ENCODE assay signal across 17 mouse cellular contexts in the genomic region with DNA sequence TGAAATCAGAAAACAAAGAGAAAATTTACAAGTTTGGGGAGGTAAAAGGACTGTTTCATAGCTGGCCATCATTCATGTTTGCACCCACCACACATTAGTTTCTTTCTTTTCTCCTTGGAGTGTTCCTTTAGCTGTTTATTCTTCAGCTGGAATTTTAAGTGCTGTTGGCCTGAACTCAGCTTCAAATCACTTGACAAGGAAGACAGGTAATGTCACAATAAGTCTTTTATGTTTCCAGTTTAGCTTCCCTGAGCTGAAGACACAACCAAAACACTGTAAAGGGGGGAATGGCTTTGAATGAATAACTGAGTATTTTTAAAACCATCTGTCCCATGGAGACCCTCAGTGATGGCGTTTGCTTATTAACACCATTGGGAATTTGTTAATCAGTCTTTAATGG. TPM values are rescaled to one million over a fixed set of nuclear protein-coding genes. Genes with fewer than 3 reads are reported as not detected.
"Had no signal": no experiment of that assay in that cellular context is flagged by ENCODE, and none has a peak within 500 bp of the region (broad histone marks: within the 10 kb centered on the region; RNA-seq: fewer than 3 reads in every experiment).

No protein-coding gene starts in this region.

- H3K9ac ChIP-seq: neural tube, embryonic 13.5 days; neural tube, embryonic 15.5 days; stomach, embryonic 15.5 days had no signal

- H3K9me3 ChIP-seq: neural tube, embryonic 13.5 days; neural tube, embryonic 15.5 days; stomach, embryonic 15.5 days had no signal

- H3K4me1 ChIP-seq: neural tube, embryonic 13.5 days; neural tube, embryonic 15.5 days; stomach, embryonic 15.5 days had no signal

- H3K4me3 ChIP-seq: neural tube, embryonic 13.5 days; neural tube, embryonic 15.5 days; stomach, embryonic 15.5 days had no signal

- H3K27ac ChIP-seq: neural tube, embryonic 13.5 days; neural tube, embryonic 15.5 days; stomach, embryonic 15.5 days; stomach, postnatal 0 days had no signal

- H3K36me3 ChIP-seq: neural tube, embryonic 13.5 days; neural tube, embryonic 15.5 days; stomach, embryonic 15.5 days had no signal

- DNase-seq: retina, postnatal 1 day; right cerebral cortex, adult 18-20 months; right cerebral cortex, postnatal 14 days; right cerebral cortex, postnatal 25 days; right cerebral cortex, postnatal 4 days; spleen, adult 18-20 months; thymus, adult 18-20 months; thymus, adult 2 months; thymus, postnatal 14 days; thymus, postnatal 25 days; thymus, postnatal 36 days; thymus, postnatal 4 days had no signal

- H3K27me3 ChIP-seq: neural tube, embryonic 13.5 days; neural tube, embryonic 15.5 days; stomach, embryonic 15.5 days had no signal

- H3K4me2 ChIP-seq: neural tube, embryonic 13.5 days; neural tube, embryonic 15.5 days; stomach, embryonic 15.5 days had no signal

RNA-seq across cellular contexts. Expression of gene Slc6a15, which starts 58.2 kb away (rescaled TPM):
- polyA plus RNA-seq: thymus, postnatal 0 days had no signal
